Mouse (Mus musculus) heart, adult 18-20 months (tissue): ENCODE results near the gene Iqgap1. TPM values are rescaled to one million over a fixed set of nuclear protein-coding genes. Genes with fewer than 3 reads are reported as not detected.

Experiments
- DNase-seq, 2 experiments: peaks; one replicate each; pipeline ENCODE4 v3.0.0; 2021 to 2022; ENCODE audit warnings: mixed read lengths in 1 of 2
- long read RNA-seq, 2 experiments: library from polyadenylated mRNA; stranded (forward); transcript quantifications; one replicate each; pipeline ENCODE4 v2.0.0; 2021
- total RNA-seq, 2 experiments: library from RNA; stranded (reverse); gene quantifications; 2 replicates each; pipeline ENCODE4 v1.2.3; 2021

Iqgap1 gene
- total RNA-seq = 10 to 100 TPM; 32.7 to 35.3 TPM
- long read RNA-seq, experiment 1, full-length matches to known transcripts = 2 of 7 reads
- long read RNA-seq, experiment 1, partial matches to known transcripts = 4 of 7 reads
- long read RNA-seq, experiment 1, other reads (novel, unspliced or antisense) = 1 of 7 reads
- long read RNA-seq, experiment 2, full-length matches to known transcripts = 1 of 7 reads
- long read RNA-seq, experiment 2, partial matches to known transcripts = 2 of 7 reads
- long read RNA-seq, experiment 2, other reads (novel, unspliced or antisense) = 4 of 7 reads

DNA sequence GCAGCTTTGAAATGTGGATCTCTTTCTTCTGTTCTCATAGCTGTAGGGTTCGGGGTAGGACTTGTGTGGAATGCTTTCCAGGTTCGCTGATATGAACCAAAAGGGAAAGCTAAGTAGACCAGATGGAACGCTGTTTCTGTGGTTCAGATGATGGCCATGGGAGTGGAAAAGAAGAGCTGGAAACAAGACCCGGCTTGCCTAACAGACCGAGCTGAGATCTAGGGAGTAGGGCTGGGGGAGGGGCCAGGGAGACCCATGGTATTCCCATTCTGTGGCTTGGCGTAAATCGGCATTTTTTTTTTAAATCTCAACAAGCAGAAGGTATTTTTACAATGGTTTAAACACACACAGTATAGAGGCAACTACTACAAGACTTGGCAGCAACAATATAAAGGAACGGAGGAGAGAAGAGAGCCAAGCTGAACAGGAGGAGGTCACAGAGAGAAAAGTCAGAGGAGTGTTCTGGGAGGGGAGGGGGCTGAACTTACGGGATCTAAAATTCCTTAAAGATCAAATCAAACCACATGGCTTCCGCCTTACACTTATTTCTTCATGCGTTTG lies at the start of gene Iqgap1:
Gene Iqgap1, minus strand, starts transcription at position 132 of the 561 bp plus-strand sequence.
- DNase-seq = no peak

DNA sequence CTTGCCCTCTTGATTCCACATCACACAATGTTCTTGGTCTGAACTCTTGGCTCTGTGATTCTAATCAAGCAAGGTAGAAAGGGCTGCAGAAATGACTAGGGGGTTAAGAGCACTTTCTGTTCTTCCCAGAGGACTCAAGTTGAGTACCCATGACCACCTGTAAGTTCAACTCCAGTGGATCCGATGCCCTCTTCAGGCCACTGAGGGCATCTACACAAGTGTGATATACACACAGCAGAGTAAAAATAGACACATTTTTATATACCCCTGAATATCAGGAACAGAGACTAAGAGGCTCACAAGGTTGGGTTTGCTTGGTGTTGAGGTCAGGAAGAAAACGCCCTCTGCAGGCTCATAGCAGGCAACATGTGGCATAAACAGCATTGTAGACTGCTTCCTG lies 47.9 kb upstream of the Iqgap1 start:
- no peak for DNase-seq

DNA sequence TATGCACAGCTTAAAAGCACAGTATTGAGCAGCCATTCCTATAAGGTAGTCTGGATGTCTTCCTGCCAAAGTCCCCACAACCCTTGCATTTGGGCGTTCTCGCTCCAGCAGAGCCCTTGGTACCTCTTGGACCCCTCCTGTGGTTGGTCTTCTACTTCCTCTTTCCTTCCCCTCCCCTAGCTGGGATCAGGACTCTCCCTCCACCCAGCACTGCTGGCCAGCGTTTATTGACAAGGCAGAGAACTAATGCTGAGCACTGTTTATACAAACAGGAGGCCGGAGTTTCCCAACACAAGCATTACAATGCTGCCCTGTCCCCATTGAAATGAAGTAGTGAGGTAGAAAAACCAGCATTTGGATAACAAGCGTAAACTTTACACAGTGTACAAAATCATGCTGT lies 47.3 kb upstream of the Iqgap1 start:
- no peak for DNase-seq

DNA sequence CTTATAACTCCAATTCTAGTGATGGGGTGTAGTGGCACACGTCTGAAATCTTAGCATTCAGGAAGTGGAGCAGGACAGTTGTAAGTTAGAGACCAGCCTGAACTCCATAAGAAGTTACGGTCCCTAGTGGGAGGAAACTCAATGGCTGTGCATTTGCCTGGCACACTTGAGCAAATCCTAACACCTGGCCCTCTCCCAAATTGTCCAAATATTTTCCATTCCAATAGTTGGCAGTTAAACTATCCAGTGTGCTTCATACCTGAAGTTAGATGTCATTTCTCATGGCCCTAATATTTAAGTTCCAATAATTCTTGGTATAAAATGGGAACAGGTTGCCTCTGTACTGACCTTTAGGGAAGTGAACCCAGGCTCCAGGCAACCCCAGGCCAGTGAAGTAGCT lies 42.9 kb upstream of the Iqgap1 start:
- no peak for DNase-seq

DNA sequence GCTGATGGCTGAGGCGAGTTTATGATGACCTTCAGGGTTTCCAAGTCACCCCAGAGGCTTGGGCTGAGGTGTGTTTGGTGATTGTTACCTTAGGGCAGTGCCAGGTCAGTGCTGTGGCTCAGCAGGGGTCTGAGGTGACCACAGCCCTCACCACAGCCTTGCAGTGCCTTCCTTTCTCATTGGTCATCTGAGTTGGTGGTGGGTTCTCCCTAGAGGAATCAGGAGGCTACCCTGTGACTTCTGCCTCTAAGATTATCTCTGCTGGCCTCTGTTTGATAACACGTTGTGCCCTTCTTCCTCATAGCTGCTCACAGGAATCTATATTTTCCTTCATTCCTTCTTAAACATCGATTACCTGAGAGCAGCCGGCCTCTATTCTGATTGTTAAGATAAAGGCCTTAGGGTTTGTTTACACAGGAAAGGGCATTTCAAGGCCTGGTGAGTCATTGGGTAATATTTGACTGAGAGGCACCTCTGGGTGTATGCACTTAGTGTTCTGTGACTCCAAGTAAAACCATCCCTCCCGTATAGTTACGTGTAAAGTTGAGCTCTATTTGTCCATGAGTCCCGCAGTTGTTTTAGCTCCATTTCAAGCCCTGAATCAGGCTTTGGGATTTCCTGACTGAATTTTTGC lies 40.9 kb upstream of the Iqgap1 start:
- DNase-seq = no peak

DNA sequence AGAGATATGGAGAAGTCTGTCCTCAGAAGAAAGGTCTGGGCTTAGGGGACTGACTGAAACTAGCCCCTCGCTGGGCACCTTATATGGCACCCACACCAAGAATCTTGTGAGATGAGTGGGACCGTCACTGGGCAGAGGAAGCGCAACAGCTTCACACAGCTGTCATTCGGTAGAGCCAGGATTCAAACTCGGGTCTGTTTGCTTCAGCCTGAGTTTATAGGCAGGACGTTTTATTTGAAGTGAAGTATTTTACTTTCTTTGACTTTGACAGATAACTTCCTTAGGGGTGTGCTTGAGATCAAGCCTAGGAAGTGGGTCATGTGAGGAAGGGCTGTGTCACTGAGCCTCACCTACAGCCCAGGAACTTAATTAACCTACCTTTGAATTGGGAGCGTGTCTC lies 39.7 kb upstream of the Iqgap1 start:
- no peak for DNase-seq

DNA sequence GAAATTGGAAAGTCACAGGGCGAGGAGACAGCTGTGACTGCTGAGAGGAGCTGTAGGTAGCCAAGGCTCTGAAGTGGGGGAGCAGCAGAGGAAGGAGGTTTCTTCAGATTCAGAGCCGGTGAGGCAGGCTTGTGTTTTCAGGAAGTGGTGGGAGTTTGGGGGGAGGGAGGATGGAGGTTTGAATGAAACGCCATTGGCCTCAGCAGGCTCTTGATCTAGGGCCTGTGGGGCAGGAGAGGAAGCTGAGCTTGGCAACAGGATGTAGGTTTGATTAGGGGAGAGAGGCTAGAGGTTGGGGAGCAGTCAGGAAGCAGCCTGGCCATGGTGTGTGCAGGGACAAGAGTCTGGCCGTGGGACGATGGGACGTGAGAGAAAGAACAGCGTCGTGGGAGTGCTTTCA lies 39.1 kb upstream of the Iqgap1 start:
- DNase-seq = peak in 1 of 2 experiments; percentile 35

DNA sequence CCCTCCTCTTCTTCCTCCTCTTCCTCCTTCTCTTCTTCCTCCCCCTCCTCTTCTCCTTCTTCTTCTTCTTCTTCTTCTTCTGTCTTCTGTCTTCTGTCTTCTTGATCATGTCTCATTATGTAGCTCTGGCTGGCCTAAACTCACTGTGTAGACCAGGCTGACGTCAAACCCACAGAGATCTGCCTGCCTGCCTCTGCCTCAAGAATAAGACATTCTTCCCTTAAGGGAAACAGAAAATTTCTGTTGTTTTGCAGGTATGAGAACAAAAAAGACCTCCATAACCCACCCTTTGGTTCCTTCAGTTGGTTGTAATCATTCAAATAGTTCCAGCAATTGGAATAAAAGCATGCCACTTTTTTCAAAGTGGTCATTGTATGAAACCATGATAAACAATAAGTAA lies 38.4 kb upstream of the Iqgap1 start:
- no peak for DNase-seq

DNA sequence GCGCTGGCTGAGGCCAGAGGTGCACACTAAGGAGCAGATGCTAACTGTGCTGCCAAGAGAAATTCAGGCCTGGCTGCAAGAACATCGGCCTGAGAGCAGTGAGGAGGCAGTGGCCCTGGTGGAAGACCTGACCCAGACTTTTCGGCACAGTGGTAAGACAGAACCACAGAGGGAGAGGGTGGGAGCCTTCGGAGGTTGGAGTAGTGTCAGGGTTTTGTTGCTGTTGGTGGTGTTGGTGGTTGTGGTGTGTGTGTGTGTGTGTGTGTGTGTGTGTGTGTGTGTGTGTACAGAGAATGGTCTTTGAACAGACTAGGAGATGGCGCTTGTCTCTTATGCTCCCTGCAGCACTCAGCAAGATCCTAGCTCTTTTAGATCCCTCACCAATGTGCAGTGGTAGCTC lies 37.7 kb upstream of the Iqgap1 start:
- no peak for DNase-seq

DNA sequence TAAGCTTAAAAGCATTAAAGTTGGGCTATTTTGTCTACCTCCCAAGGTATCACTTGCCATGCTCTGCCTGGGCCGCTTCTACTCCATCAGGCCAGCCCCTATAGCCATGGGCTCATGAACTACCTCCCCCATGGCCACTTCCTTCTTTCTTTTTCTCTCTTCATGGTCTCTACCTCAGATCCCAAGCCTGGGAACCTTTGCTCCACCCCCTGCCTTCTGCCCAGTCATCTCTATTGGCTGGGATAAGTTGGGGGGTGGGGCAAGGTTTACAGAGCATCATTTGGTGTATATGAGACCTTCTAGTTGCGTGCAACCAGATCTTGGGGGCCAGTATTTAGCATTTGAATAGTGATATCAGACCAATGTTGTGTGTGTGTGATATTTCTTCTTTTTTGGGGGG lies 36.7 kb upstream of the Iqgap1 start:
- DNase-seq = no peak

DNA sequence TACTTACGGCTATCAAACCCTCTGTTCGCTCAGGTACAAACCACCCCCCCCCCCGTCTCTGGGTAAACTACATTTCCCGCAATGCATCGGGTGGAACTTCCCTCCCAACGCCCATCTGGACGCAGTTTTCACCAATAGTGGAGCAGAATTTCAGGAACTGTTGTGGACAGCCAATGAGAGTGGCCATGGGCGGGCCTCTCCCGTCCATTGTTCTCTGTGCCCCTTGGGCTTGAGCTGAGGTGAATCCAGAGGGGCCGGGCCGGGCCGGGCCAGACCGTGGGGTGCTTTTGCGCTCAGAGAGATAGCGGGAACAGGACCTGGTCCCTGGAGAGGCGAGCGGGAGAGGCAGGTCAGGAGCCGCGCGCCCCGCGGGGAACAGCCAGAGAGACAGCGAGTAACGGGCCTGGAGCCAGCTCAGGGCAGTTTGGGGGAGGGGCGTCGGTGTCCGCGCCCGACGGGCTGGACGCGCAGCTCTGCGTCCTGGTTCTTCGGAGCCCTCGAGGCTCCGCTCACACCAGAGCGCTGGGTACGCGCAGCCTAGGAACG lies 35.0 kb upstream of the Iqgap1 start, which contains the start of gene Zscan2:
Gene Zscan2, plus strand, starts transcription at position 192 of the 546 bp plus-strand sequence.
- DNase-seq = peak; percentile 92 to 96

DNA sequence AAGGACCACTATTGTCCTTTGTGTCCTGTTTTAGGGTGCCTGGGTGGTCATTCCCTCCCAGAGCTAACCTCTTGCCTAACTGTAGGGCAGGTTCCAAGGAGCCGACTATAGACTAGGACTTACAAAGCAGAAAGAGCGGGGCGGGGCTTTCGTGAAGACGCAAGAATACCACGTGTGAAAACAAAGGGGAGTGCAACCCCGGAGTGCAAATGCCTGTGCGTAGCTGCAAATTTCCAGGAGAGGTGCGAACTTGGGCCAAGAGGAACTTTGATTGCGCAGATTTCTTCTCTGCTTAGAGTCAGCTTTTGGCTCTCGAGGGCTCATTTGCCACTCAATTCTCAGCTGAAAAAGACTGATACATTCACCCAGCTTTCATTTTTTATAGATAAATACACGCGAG lies 34.5 kb upstream of the Iqgap1 start:
- DNase-seq = peak; percentile 72 to 76

DNA sequence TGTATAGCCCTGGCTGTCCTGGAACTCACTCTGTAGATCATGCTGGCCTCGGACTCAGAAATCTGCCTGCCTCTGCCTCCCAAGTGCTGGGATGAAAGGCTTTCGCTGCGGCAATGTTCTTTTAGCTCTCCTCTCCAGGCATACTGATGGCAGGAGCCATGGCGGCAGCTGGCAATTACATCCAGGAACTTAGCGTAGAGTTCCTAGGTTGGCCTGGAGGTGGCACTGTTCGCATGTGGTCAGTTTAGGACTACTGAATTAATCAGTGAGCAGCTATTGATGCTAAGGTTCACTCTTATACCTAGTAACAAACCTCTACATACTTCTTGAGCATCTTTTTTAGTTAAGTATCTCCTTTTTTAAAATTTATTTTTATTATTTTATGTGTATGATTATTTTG lies 31.4 kb upstream of the Iqgap1 start:
- DNase-seq = peak; percentile 79 to 90

DNA sequence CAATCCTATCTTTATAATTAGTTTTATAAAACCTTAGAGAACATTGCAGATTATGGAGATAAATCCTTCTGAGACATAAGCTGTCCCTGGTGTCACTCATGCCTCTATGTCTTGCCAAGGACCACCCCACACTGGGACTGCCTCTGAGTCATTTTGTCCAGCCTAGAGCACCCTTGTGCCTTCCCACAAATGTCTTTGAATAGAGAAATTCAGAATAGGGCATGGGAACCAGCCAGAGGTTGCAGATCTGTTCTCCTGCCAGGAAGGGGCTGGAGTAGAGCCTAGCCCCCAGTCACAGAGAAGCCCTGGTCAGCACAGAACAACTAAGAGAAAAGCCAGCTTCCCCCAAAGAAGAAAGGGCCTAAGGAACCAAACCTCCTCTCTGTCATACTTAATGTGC lies 29.5 kb upstream of the Iqgap1 start:
- no peak for DNase-seq

DNA sequence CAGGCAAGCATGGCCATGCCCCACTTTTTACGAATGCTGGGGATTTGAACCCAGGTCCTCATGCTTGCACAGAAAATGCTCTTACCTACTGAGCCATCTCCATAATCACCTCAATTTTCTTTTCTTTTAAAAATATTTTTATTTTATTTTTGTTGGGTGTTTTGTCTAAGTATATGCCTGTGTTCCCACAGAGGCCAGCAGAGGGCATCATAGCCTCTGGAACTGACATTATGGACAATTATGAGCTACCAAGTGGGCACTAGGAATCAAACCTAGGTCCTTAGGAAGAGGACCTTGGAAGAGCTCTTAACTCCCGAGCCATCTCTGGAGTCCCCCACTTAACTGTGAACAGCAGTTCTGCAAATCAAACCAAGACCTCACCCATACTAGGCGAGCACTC lies 27.4 kb upstream of the Iqgap1 start:
- no peak for DNase-seq

DNA sequence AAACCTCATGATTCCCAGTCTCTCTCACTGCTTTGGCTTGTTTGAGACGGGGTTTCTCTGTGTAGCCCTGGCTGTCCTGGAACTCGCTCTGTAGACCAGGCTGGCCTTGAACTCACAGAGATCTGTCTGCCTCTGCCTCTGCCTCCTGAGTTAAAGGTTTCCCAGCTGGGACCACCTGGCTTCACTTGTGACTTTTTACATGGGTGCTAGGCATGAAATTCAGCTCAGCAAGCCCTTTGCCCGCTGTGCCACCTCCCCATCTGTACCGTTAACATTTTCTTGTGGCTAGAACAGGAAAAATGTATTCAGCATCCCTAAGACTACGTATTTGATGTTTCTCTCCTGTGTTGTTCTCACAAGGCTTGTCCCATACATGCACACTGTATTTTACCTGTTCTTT lies 24.7 kb upstream of the Iqgap1 start:
- no peak for DNase-seq

DNA sequence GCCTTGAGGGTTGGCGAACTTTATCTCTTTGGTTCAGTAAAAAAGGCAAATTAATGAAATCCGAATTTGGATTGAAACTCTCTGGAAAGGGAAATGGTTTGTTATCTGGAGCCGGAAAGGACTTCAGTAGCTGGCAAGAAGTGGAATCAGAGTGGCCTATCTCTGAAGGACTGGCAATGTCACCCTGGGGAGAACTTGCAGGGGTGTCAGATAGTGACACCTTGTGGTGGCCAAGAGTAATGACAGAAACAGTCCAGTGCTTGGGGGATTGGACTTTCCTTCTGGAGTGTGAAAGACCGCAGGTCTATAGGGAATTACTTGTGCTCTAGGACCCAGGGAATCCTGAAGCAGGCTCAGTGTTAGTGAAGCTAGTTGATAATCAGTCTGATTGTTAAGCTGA lies 23.9 kb upstream of the Iqgap1 start:
- DNase-seq = peak; percentile 69 to 75

DNA sequence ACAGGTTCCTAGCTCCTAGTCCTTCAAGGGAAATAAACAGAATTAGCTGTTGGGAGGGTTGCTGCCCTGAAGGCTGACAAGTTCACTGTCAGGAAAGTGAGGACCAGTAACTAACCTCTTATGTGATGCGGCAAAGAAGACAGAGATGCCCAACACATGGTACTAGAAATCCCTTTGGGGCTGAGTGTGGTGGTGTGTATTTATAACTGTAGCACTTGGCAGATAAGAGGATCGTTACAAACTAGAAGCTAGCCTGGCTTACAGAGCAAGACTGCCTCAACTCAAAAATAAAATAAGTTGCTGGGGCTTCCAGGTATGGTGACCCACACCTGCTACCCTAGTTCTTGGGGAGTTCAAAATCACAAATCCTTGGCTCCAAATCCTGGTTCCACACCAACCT lies 23.5 kb upstream of the Iqgap1 start:
- peak in 1 of 2 experiments; percentile 48 for DNase-seq

DNA sequence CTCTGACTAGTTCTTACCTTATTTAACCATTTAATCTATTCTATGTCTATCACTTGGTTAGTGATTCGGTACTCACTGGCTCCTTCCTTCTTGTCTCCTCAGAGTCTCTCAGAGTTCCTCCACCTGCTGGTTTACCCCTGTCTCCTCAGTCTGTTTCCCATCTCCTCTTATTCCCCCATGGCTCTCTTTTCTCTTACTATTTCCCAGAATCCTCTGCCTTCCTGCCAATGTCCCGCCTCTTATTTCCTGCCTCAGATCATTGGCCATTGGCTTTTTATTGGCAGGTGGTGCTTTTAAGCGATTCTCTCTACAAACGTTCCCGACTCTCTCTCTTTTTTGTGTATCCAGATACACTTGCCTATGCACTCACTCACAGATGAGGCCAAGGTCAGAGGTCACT lies 20.9 kb upstream of the Iqgap1 start:
- no peak for DNase-seq

DNA sequence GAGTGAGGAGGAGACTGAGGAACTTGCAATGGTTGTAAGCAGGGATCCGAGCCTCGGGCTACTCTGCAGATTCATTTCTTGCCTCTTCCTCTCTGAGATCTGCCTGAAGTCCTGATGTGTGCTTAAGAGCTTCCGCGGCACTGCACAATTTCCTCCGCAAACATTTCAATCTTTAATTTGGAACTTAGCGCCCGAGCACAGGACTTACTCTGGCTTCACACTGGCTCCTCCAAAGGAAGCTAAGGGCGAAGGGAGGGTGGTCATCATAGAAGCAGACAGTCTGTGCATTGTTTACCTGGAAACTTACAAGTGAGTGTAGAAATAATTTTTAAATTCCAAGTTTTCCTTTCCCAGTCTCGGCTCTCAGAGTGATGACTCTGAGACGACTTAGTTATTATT lies 20.5 kb upstream of the Iqgap1 start:
- DNase-seq = no peak

DNA sequence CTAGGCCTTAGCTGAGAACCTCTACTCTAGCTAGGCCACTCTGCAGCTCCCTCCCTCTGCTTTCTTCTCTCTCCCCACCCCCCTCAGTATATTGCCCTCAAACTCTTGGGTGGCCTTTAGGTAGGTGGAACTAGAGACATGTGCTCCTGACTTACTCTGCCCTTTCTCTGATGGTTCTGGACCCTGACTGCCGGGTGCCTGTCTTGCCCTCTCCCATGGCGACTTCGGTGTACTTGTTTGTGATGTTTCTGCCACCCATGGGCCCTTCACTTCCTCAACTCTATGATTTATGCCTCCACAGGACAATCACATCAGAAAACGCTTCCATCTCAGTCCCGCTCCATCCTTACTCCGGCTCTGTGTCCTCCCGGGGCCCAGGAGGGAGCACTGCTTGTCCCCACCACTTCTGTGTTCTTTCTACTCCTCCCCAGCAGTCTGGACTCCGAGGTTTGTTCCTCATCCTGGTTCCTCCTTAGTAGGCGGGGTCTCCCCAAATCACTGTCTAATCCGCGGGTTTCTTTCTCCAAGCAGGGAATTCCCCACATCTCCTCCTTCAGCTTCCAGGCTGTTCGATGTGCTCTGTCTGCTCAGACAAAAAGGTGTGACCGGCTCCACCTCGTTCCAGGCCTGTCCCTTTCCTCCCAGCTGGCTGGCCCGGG lies 20.0 kb upstream of the Iqgap1 start:
- peak; percentile 48 to 74 for DNase-seq

DNA sequence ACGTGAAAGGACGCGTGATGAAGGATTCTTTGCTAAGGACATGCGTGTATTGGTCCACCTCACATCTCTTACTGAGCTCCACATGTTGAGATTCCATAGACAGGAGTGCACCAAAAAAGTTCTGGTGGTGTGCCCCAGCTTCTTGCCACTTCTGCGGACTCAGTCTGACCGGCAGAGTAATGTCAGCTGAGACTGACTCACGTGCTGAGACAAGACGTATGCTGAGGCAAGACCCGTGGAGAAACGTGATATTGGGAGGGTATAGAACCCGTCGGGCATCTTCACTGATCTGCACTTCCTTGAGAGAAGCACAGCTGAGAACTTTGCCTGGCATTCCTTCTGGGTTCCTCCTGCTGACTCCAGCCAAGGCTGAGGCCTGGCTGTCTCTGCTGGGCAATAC lies 18.9 kb upstream of the Iqgap1 start:
- no peak for DNase-seq
